Mouse (Mus musculus) kidney, embryonic 16.5 days (tissue): ENCODE results near the gene Zhx3. TPM values are rescaled to one million over a fixed set of nuclear protein-coding genes. Genes with fewer than 3 reads are reported as not detected.

Experiments
- ATAC-seq: fragments of 200-750 bp; cut with Nextera tagmentation; 2 replicates; pipeline ENCODE4 v1.8.0; 2017; ENCODE audit warnings: moderate TSS enrichment; ENCODE audit not compliant: low FRiP score, low TSS enrichment
- H3K27ac ChIP-seq: fragments of 300-500 bp; sonication (generic); 2 replicates; pipeline ENCODE4 v1.5.1; 2014; ENCODE audit warnings: low read length
- H3K27me3 ChIP-seq: fragments of 300-500 bp; sonication (generic); 2 replicates; pipeline ENCODE4 v1.6.1; 2014; ENCODE audit warnings: low read length, control low read depth, mixed read lengths; ENCODE audit not compliant: insufficient read depth
- H3K36me3 ChIP-seq: fragments of 300-500 bp; sonication (generic); 2 replicates; pipeline ENCODE4 v1.6.1; 2014; ENCODE audit warnings: low read length, control low read depth, mixed read lengths; ENCODE audit not compliant: insufficient read depth
- H3K4me1 ChIP-seq: fragments of 300-500 bp; sonication (generic); 2 replicates; pipeline ENCODE4 v1.6.1; 2014; ENCODE audit warnings: low read length, control low read depth, mixed read lengths; ENCODE audit not compliant: insufficient read depth
- H3K4me2 ChIP-seq: fragments of 300-500 bp; sonication (generic); replicated peaks from 2 replicates; pipeline ENCODE4 v1.6.1; 2014; ENCODE audit warnings: low read depth, low read length
- H3K4me3 ChIP-seq: fragments of 300-500 bp; sonication (generic); 2 replicates; pipeline ENCODE4 v1.5.1; 2014; ENCODE audit warnings: mild to moderate bottlenecking, low read length
- H3K9ac ChIP-seq: fragments of 300-500 bp; sonication (generic); replicated peaks from 2 replicates; pipeline ENCODE4 v1.6.1; 2014; ENCODE audit warnings: low read length
- H3K9me3 ChIP-seq: fragments of 300-500 bp; sonication (generic); 2 replicates; pipeline ENCODE4 v1.6.1; 2016; ENCODE audit warnings: low read length, control low read depth
- WGBS: fragments of 180-500 bp; shearing (Covaris S2); extraction: QIAGEN DNeasy Blood & Tissue Kit; methylation state at CpG from one replicate; pipeline ENCODE4 v1.1.7; 2014; 5-methylcytosine and 5-hydroxymethylcytosine counted together
- polyA plus RNA-seq: library from polyadenylated mRNA; unstranded; fragments of >200 nt; fragmentation: Nextera tagmentation; extraction: Ambion mirVana; gene quantifications from 2 replicates; pipeline ENCODE4 v1.2.1, GENCODE M21; 2015

The Zhx3 gene
- 15.6 and 17.0 TPM in 2 replicates for polyA plus RNA-seq

DNA sequence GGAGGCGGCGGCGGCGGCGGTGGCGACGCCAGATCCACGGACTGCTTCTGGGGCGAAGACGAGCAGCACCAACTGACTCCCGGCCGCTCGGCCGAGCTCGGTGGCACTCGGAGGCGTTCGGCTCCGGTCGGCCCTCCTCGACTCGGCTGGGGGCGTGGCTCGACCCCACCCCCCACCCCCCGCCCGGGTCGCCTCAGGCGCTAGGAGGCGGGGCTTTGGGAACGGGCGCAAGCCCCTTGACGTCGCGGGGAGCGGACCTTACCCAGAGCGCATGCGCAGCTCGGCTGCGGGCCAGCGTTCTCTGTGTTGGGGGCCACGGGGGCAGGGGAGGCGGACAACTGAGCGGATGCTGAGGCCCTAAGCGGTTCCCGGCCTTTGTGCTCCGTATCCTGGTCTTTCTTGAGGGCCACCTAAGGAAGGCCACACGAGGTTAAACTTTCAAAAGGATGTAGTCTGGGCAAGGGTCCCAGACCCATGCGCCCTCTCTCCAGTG, at the start of gene Zhx3:
Gene Zhx3, minus strand, starts transcription at position 109 of the 493 bp plus-strand sequence.
- H3K4me1 ChIP-seq = peaks cover 16% of the 10 kb centered on the region
- peak; percentile 98 for ATAC-seq
- H3K27ac ChIP-seq = peak within 1 kb of the TSS; percentile 98
- under 1% methylated on average over 38 of the region's 48 CpGs for WGBS
- peak within 1 kb of the TSS; percentile 95 for H3K9ac ChIP-seq
- no peaks in the 10 kb centered on the region; the same call in 1 of the 2 replicates for H3K9me3 ChIP-seq
- H3K4me2 ChIP-seq = peak within 1 kb of the TSS; percentile 85
- H3K36me3 ChIP-seq = no peaks in the 10 kb centered on the region
- H3K4me3 ChIP-seq = peak within 1 kb of the TSS; percentile 95
- no peaks in the 10 kb centered on the region for H3K27me3 ChIP-seq

DNA sequence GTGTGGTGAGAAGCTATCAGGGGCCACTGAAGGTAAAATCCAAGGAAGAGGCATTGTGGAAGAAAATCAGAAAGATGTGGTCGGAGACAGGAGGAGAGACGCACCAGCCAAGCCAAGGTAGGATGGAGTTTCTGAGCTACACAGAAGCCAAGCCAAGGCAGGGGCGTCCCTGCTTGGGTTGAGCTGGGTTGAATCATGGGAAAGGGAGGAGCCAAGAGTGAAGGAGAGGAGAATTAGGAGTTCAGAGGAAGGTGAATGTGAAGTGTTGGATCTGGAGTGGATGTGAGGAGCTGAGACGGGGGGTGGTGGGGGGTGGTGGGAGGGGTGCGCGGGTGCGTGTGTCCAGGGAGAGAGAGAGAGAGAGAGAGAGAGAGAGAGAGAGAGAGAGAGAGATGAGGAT, 48.5 kb upstream of the Zhx3 start:
- 68% methylated on average over 3 of the region's 7 CpGs for WGBS
- ATAC-seq = no peak
- Histone ChIP-seq H3K4me3 (no peak overlapping the region), H3K4me1 (no peaks in the 10 kb centered on the region), H3K9ac (no peak overlapping the region), H3K27me3 (no peaks in the 10 kb centered on the region), H3K36me3 (no peaks in the 10 kb centered on the region), H3K4me2 (no peak overlapping the region), H3K27ac (no peak overlapping the region), H3K9me3 (no peaks in the 10 kb centered on the region)

GRCm38 (mm10) chr2:160918930-160919215, 46.1 kb upstream of the Zhx3 start:
- Histone ChIP-seq H3K27me3 (peaks cover 10% of the 10 kb centered on the region), H3K4me2 (no peak overlapping the region), H3K27ac (no peak overlapping the region), H3K4me3 (no peak overlapping the region), H3K9ac (no peak overlapping the region), H3K36me3 (no peaks in the 10 kb centered on the region), H3K9me3 (no peaks in the 10 kb centered on the region), H3K4me1 (no peaks in the 10 kb centered on the region)
- no peak for ATAC-seq
- WGBS = 82% methylated on average over 2 of the region's 2 CpGs

DNA sequence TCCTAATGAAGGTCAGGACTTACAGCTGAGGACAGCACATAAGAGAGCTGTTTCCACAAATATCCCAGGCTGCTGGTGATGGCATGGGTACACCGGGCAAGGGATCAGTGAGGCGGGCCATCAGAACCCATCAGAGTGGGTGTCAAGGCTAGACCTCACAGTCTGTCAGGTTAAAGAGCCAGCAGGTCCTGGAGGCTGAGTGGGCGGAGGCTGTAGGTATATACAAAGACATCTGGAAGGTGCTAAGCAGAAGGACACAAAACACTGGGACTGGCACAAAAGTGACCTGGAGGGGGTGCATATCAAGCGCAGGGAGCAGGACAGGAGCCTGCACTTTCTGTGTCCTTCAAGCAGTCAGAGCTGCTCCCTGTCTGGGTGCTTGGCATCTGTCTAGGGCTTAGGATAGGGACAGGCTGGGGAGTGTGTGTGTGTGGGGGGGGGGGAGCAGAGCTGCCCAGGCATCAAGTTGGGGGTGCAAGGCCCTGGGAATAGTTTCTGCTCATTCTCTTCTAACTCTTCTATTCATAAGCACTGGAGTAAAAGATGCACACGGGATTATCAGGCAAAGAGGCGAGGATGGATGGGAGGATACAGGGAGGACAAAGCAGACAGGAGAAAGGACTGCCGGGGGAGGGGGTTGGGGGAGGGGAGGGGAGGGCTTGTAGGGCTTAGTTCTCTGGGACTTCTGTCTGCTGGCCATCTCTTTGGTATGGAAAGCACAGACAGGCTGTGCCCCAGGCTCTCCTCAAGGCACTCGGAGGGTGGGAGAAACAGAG, 45.5 kb upstream of the Zhx3 start:
- Histone ChIP-seq H3K4me3 (no peak overlapping the region), H3K27ac (no peak overlapping the region), H3K27me3 (peaks cover 13% of the 10 kb centered on the region), H3K4me2 (no peak overlapping the region), H3K9me3 (no peaks in the 10 kb centered on the region), H3K4me1 (no peaks in the 10 kb centered on the region), H3K9ac (no peak overlapping the region), H3K36me3 (no peaks in the 10 kb centered on the region)
- ATAC-seq = no peak
- WGBS = 73% methylated on average over 8 of the region's 8 CpGs

DNA sequence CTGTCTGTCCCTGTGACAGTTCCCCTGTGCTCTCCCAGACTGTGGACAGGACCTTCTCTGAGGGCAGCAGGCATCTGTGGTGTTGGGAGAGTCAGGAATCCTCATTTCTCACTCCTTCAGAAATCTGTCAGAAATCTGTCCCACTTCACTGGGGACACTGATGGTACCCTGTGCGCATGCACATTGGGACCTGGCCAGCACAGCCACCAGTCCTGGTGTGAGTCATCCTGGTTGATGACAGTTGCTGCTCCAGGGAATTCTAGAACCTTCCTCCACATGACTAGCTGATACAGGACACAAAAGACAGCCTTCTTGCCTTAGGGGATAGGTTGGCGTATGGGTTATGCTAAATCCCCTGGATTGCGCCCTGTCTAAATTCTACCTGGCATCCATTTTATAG, 44.5 kb upstream of the Zhx3 start:
- no peaks in the 10 kb centered on the region for H3K4me1 ChIP-seq
- no peak overlapping the region for H3K9ac ChIP-seq
- WGBS = 96% methylated on average over 3 of the region's 3 CpGs
- no peaks in the 10 kb centered on the region for H3K9me3 ChIP-seq
- no peak overlapping the region for H3K4me2 ChIP-seq
- no peak overlapping the region for H3K27ac ChIP-seq
- H3K27me3 ChIP-seq = peaks cover 23% of the 10 kb centered on the region
- no peak overlapping the region for H3K4me3 ChIP-seq
- no peak for ATAC-seq
- no peaks in the 10 kb centered on the region for H3K36me3 ChIP-seq

- H3K4me1 ChIP-seq = 0 out of 2 replicates have a peak, but pooled peaks cover 2% of the 10 kb centered on the region
- no peak overlapping the region for H3K4me3 ChIP-seq
- no peaks in the 10 kb centered on the region for H3K36me3 ChIP-seq
- H3K9me3 ChIP-seq = no peaks in the 10 kb centered on the region
- ATAC-seq = no peak
- no peak overlapping the region for H3K27ac ChIP-seq
- H3K4me2 ChIP-seq = no peak overlapping the region
- H3K27me3 ChIP-seq = peaks cover 29% of the 10 kb centered on the region
- no peak overlapping the region for H3K9ac ChIP-seq
- WGBS = 84% methylated on average over 8 of the region's 8 CpGs
Measured at GRCm38 (mm10) chr2:160916714-160917113, 43.9 kb upstream of the Zhx3 start.

DNA sequence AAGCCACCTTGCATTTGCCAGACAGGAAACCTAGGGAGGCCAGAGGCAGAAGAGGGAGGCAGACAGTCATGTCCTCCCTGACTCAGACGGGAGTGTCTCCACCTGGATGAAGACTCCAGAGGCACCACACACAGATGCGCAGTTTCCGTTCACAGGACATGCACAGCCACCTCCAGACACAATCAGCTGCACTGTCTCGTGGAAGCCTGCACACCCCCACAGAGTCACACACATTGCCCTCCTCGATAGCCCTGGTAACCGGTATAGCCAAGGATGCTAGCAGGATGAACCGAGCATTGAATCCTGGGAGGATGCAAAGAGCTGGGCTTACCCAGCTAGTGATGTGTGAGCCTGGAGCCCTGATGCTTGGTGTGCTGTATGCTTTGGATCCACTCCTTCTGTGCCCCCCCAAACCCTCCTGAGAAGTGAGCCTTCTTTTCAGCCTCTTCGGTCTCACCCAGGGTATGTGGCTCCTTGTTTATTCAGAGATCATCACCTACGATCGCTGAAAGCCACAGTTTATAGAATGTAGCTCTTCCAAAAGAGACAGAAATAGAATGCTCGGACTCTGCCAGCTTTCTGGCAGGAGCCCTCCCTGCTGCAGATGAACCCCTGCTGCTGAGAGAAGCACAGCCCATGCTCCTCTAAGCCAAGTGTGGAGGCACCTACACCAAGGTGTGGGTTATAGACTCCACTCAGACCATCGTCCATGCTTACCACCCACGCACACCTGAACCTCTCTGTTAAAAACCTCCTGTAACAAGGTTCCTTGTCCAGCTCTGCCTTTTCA, 43.2 kb upstream of the Zhx3 start:
- Histone ChIP-seq H3K27me3 (peaks cover 36% of the 10 kb centered on the region), H3K27ac (no peak overlapping the region)
- no peak for ATAC-seq

DNA sequence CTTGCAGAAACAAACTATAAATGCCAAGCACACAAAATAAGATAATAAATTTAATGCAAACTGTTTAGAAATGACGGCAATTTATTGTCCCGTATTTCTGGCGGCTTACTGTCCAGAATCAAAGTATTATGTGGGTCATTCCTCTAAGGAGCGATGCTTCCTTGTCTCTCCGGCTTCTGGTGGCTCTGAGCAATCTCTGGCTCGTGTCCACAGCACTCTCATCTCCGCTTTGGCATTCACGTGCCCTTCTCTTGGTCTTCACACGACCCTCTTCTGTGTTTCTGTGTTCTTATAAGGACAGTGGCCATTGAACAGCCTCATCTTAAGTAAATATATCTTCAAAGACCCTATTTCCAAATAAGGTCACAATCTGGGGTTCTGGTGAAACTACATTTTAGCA, 41.9 kb upstream of the Zhx3 start:
- Histone ChIP-seq H3K9ac (no peak overlapping the region), H3K27me3 (peaks cover 45% of the 10 kb centered on the region), H3K27ac (no peak overlapping the region; the same call in 1 of the 2 replicates)

More for the DNA sequence above, 43.2 kb upstream of the Zhx3 start:
- Histone ChIP-seq H3K9ac (no peak overlapping the region), H3K9me3 (no peaks in the 10 kb centered on the region), H3K36me3 (no peaks in the 10 kb centered on the region), H3K4me1 (0 out of 2 replicates have a peak, but pooled peaks cover 8% of the 10 kb centered on the region), H3K4me2 (no peak overlapping the region), H3K4me3 (no peak overlapping the region)
- 64% methylated on average over 13 of the region's 13 CpGs for WGBS

DNA sequence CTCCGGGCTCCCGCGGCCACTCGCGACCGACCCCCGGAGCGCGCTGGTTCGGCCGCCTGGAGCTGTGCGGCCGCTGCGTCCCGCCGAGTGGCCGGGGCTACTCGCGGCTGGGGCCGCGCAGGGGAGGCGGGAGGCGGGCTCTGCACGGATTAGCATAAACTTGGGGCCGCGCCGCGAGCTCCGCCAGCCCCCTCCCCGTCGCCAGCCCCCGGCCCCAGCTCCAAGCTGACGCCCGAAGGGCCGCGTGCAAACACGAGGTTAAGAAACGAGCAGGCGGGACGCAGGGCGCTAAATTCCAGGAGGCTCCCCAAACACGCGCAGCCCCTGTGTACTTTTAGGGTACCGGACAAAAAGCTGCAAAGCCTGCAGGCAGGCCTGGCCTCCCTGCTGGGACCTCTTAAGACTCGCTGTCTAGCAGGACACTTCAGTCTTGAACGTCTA, 39.5 kb upstream of the Zhx3 start, which contains the start of gene Emilin3:
Gene Emilin3, minus strand, starts transcription at position 98 of the 441 bp plus-strand sequence.
- H3K27ac ChIP-seq = no peak within 1 kb of the TSS

More for the DNA sequence above, 41.9 kb upstream of the Zhx3 start:
- ATAC-seq = no peak
- Histone ChIP-seq H3K4me1 (0 out of 2 replicates have a peak, but pooled peaks cover 8% of the 10 kb centered on the region), H3K9me3 (no peaks in the 10 kb centered on the region), H3K4me2 (no peak overlapping the region), H3K36me3 (no peaks in the 10 kb centered on the region), H3K4me3 (no peak overlapping the region)
- 79% methylated on average over 9 of the region's 9 CpGs for WGBS

More for the DNA sequence above, 39.5 kb upstream of the Zhx3 start, which contains the start of gene Emilin3:
- 0 out of 2 replicates have a peak, but pooled peaks cover 8% of the 10 kb centered on the region for H3K4me1 ChIP-seq
- WGBS = 2% methylated on average over 38 of the region's 46 CpGs
- peak within 1 kb of the TSS; percentile 69 for H3K9ac ChIP-seq
- H3K9me3 ChIP-seq = no peaks in the 10 kb centered on the region
- H3K4me3 ChIP-seq = peak within 1 kb of the TSS; percentile 57
- H3K36me3 ChIP-seq = no peaks in the 10 kb centered on the region
- peaks cover 48% of the 10 kb centered on the region for H3K27me3 ChIP-seq
- peak within 1 kb of the TSS; percentile 96 for H3K4me2 ChIP-seq
- ATAC-seq = peak; percentile 67
